Mouse (Mus musculus): Measurements from ENCODE around the gene AY358078. TPM values are rescaled to one million over a fixed set of nuclear protein-coding genes. Genes with fewer than 3 reads are reported as not detected.

AY358078 gene
- total RNA-seq (2017) = not detected in 2 replicates

- ATAC-seq (replicated peaks in 1 of 2; ENCODE audit: insufficient read depth in 1 of 2, low FRiP score in 2 of 2, low TSS enrichment in 1 of 2, low read depth in 1 of 2, poor library complexity in 2 of 2, severe bottlenecking in 2 of 2) = no peak
Observed at GRCm38 (mm10) chr14:51799746-51800145, at the start of gene AY358078. Gene AY358078, plus strand, starts transcription at chr14:51800046.

GRCm38 (mm10) chr14:51755944-51756343 lies 43.9 kb upstream of the AY358078 start:
- no peak for ATAC-seq (replicated peaks in 1 of 2; ENCODE audit: insufficient read depth in 1 of 2, low FRiP score in 2 of 2, low TSS enrichment in 1 of 2, low read depth in 1 of 2, poor library complexity in 2 of 2, severe bottlenecking in 2 of 2)

GRCm38 (mm10) chr14:51771378-51771777 lies 28.5 kb upstream of the AY358078 start:
- ATAC-seq (replicated peaks in 1 of 2; ENCODE audit: insufficient read depth in 1 of 2, low FRiP score in 2 of 2, low TSS enrichment in 1 of 2, low read depth in 1 of 2, poor library complexity in 2 of 2, severe bottlenecking in 2 of 2) = peak; percentile 46 to 64; a peak in 2 of 4 replicates

- ATAC-seq (replicated peaks in 1 of 2; ENCODE audit: insufficient read depth in 1 of 2, low FRiP score in 2 of 2, low TSS enrichment in 1 of 2, low read depth in 1 of 2, poor library complexity in 2 of 2, severe bottlenecking in 2 of 2) = no peak
Observed at GRCm38 (mm10) chr14:51773490-51773889, 26.4 kb upstream of the AY358078 start, which contains the start of gene Ang4. Gene Ang4, minus strand, starts transcription at chr14:51773590.

GRCm38 (mm10) chr14:51777791-51778190 lies 22.1 kb upstream of the AY358078 start:
- ATAC-seq (replicated peaks in 1 of 2; ENCODE audit: insufficient read depth in 1 of 2, low FRiP score in 2 of 2, low TSS enrichment in 1 of 2, low read depth in 1 of 2, poor library complexity in 2 of 2, severe bottlenecking in 2 of 2) = peak; percentile 36 to 59; a peak in 2 of 4 replicates

GRCm38 (mm10) chr14:51778865-51779481 lies 20.9 kb upstream of the AY358078 start:
- no peak for ATAC-seq (replicated peaks in 1 of 2; ENCODE audit: insufficient read depth in 1 of 2, low FRiP score in 2 of 2, low TSS enrichment in 1 of 2, low read depth in 1 of 2, poor library complexity in 2 of 2, severe bottlenecking in 2 of 2)

GRCm38 (mm10) chr14:51786335-51786734 lies 13.5 kb upstream of the AY358078 start:
- no peak for ATAC-seq (replicated peaks in 1 of 2; ENCODE audit: insufficient read depth in 1 of 2, low FRiP score in 2 of 2, low TSS enrichment in 1 of 2, low read depth in 1 of 2, poor library complexity in 2 of 2, severe bottlenecking in 2 of 2)

- ATAC-seq (replicated peaks in 1 of 2; ENCODE audit: insufficient read depth in 1 of 2, low FRiP score in 2 of 2, low TSS enrichment in 1 of 2, low read depth in 1 of 2, poor library complexity in 2 of 2, severe bottlenecking in 2 of 2) = no peak
Observed at GRCm38 (mm10) chr14:51787061-51787460, 12.8 kb upstream of the AY358078 start.

- ATAC-seq (replicated peaks in 1 of 2; ENCODE audit: insufficient read depth in 1 of 2, low FRiP score in 2 of 2, low TSS enrichment in 1 of 2, low read depth in 1 of 2, poor library complexity in 2 of 2, severe bottlenecking in 2 of 2) = no peak
Observed at GRCm38 (mm10) chr14:51789196-51789595, 10.7 kb upstream of the AY358078 start.

- ATAC-seq (replicated peaks in 1 of 2; ENCODE audit: insufficient read depth in 1 of 2, low FRiP score in 2 of 2, low TSS enrichment in 1 of 2, low read depth in 1 of 2, poor library complexity in 2 of 2, severe bottlenecking in 2 of 2) = no peak
Observed at GRCm38 (mm10) chr14:51794106-51794505, 5.7 kb upstream of the AY358078 start.

- ATAC-seq (replicated peaks in 1 of 2; ENCODE audit: insufficient read depth in 1 of 2, low FRiP score in 2 of 2, low TSS enrichment in 1 of 2, low read depth in 1 of 2, poor library complexity in 2 of 2, severe bottlenecking in 2 of 2) = peak; percentile 36 to 42; a peak in 3 of 4 replicates
Observed at GRCm38 (mm10) chr14:51826625-51827024, 26.8 kb downstream of the AY358078 start.

- peak; percentile 69 to 86; a peak in 3 of 4 replicates for ATAC-seq (replicated peaks in 1 of 2; ENCODE audit: insufficient read depth in 1 of 2, low FRiP score in 2 of 2, low TSS enrichment in 1 of 2, low read depth in 1 of 2, poor library complexity in 2 of 2, severe bottlenecking in 2 of 2)
Observed at GRCm38 (mm10) chr14:51827842-51828241, 28.0 kb downstream of the AY358078 start.

GRCm38 (mm10) chr14:51829188-51829587 lies 29.3 kb downstream of the AY358078 start:
- ATAC-seq (replicated peaks in 1 of 2; ENCODE audit: insufficient read depth in 1 of 2, low FRiP score in 2 of 2, low TSS enrichment in 1 of 2, low read depth in 1 of 2, poor library complexity in 2 of 2, severe bottlenecking in 2 of 2) = no peak

- ATAC-seq (replicated peaks in 1 of 2; ENCODE audit: insufficient read depth in 1 of 2, low FRiP score in 2 of 2, low TSS enrichment in 1 of 2, low read depth in 1 of 2, poor library complexity in 2 of 2, severe bottlenecking in 2 of 2) = 0 out of 4 replicates have a peak, but pooled peaks of 1 of the 2 experiments have one; percentile 32
Observed at GRCm38 (mm10) chr14:51838480-51838879, 38.6 kb downstream of the AY358078 start.

GRCm38 (mm10) chr14:51842250-51842649 lies 42.4 kb downstream of the AY358078 start:
- ATAC-seq (replicated peaks in 1 of 2; ENCODE audit: insufficient read depth in 1 of 2, low FRiP score in 2 of 2, low TSS enrichment in 1 of 2, low read depth in 1 of 2, poor library complexity in 2 of 2, severe bottlenecking in 2 of 2) = no peak

- ATAC-seq (replicated peaks in 1 of 2; ENCODE audit: insufficient read depth in 1 of 2, low FRiP score in 2 of 2, low TSS enrichment in 1 of 2, low read depth in 1 of 2, poor library complexity in 2 of 2, severe bottlenecking in 2 of 2) = no peak
Observed at GRCm38 (mm10) chr14:51842781-51843180, 42.9 kb downstream of the AY358078 start.

GRCm38 (mm10) chr14:51843882-51844281 lies 44.0 kb downstream of the AY358078 start:
- no peak for ATAC-seq (replicated peaks in 1 of 2; ENCODE audit: insufficient read depth in 1 of 2, low FRiP score in 2 of 2, low TSS enrichment in 1 of 2, low read depth in 1 of 2, poor library complexity in 2 of 2, severe bottlenecking in 2 of 2)

- no peak for ATAC-seq (replicated peaks in 1 of 2; ENCODE audit: insufficient read depth in 1 of 2, low FRiP score in 2 of 2, low TSS enrichment in 1 of 2, low read depth in 1 of 2, poor library complexity in 2 of 2, severe bottlenecking in 2 of 2)
Observed at GRCm38 (mm10) chr14:51846566-51846965, 46.7 kb downstream of the AY358078 start.

GRCm38 (mm10) chr14:51851006-51851405 lies 51.2 kb downstream of the AY358078 start:
- peak; percentile 46 to 58; a peak in 2 of 4 replicates for ATAC-seq (replicated peaks in 1 of 2; ENCODE audit: insufficient read depth in 1 of 2, low FRiP score in 2 of 2, low TSS enrichment in 1 of 2, low read depth in 1 of 2, poor library complexity in 2 of 2, severe bottlenecking in 2 of 2)

All from hematopoietic stem cell, adult 5-6 weeks (primary cell).